Mouse (Mus musculus): ENCODE results near the gene Tapt1.
"Not testable (repeated sequence)": the region's sequence is repeated elsewhere in the genome, so short reads cannot be mapped to it uniquely, and the experiment has no call there.

The Tapt1 gene

GRCm38 (mm10) chr5:44127487-44127886 is 98.9 kb downstream of the Tapt1 start:
- ATAC-seq (ENCODE audit: low TSS enrichment): no peak

GRCm38 (mm10) chr5:44126574-44126973 is 99.9 kb downstream of the Tapt1 start:
- not testable (repeated sequence) for ATAC-seq (ENCODE audit: low TSS enrichment)

All from frontal cortex, adult (tissue).